Mouse (Mus musculus) frontal cortex, postnatal 36 days (tissue): ENCODE results near the gene Troap.
"Not testable (repeated sequence)": the region's sequence is repeated elsewhere in the genome, so short reads cannot be mapped to it uniquely, and the experiment has no call there.

Source experiments
- DNase-seq, 2 experiments: peaks; one replicate each; pipeline ENCODE4 v3.0.0; 2022; ENCODE audit warnings: low spot score in 2 of 2

Gene Troap

GRCm38 (mm10) chr15:99040920-99041856 is 33.2 kb upstream of the Troap start:
- no peak for DNase-seq

GRCm38 (mm10) chr15:99042334-99042733 is 32.0 kb upstream of the Troap start:
- DNase-seq = no peak

GRCm38 (mm10) chr15:99044854-99045253 is 29.5 kb upstream of the Troap start:
- DNase-seq = no peak

- DNase-seq = not testable (repeated sequence)
These were observed 28.6 kb upstream of the Troap start for GRCm38 (mm10) chr15:99045734-99046133.

- peak; percentile 44 to 66 for DNase-seq
These were observed 24.7 kb upstream of the Troap start for GRCm38 (mm10) chr15:99049473-99050253.

GRCm38 (mm10) chr15:99053373-99053772 is 21.0 kb upstream of the Troap start:
- DNase-seq = no peak

- DNase-seq = no peak
These were observed 19.3 kb upstream of the Troap start, which contains the start of gene Prph for GRCm38 (mm10) chr15:99055040-99055439. Gene Prph (plus strand): TSS chr15:99055174.

- peak in 1 of 2 experiments; percentile 29 for DNase-seq
These were observed 18.8 kb upstream of the Troap start for GRCm38 (mm10) chr15:99055511-99055961.

- no peak for DNase-seq
These were observed 18.0 kb upstream of the Troap start for GRCm38 (mm10) chr15:99056332-99056731.

GRCm38 (mm10) chr15:99065557-99066165 is 8.7 kb upstream of the Troap start:
- no peak for DNase-seq

GRCm38 (mm10) chr15:99071988-99072387 is 2.4 kb upstream of the Troap start:
- no peak for DNase-seq

GRCm38 (mm10) chr15:99074600-99075333 is 392 bp downstream of the Troap start:
- DNase-seq = peak; percentile 98 to 99

- DNase-seq = not testable (repeated sequence)
These were observed 1.6 kb downstream of the Troap start for GRCm38 (mm10) chr15:99076011-99076410.

GRCm38 (mm10) chr15:99078181-99078910 is 4.0 kb downstream of the Troap start:
- no peak for DNase-seq

- no peak for DNase-seq
These were observed 5.4 kb downstream of the Troap start for GRCm38 (mm10) chr15:99079804-99080203.

GRCm38 (mm10) chr15:99082322-99082721 is 7.9 kb downstream of the Troap start:
- no peak for DNase-seq

- DNase-seq = no peak
These were observed 8.5 kb downstream of the Troap start for GRCm38 (mm10) chr15:99082840-99083239.

GRCm38 (mm10) chr15:99083258-99083657 is 8.9 kb downstream of the Troap start:
- peak in 1 of 2 experiments; percentile 52 for DNase-seq

- DNase-seq = no peak
These were observed 9.6 kb downstream of the Troap start for GRCm38 (mm10) chr15:99083867-99084557.

- no peak for DNase-seq
These were observed 10.2 kb downstream of the Troap start for GRCm38 (mm10) chr15:99084618-99085017.
